Mouse (Mus musculus) cerebellum, postnatal 25 days (tissue): ENCODE data around the gene Kctd21.
A peak's percentile ranks its signal among the peaks of the same experiment; 100 is the strongest.

Experiments used
- DNase-seq, 2 experiments: peaks; one replicate each; pipeline ENCODE4 v3.0.0; 2021; ENCODE audit warnings: mixed read lengths in 2 of 2

Kctd21 gene

DNA sequence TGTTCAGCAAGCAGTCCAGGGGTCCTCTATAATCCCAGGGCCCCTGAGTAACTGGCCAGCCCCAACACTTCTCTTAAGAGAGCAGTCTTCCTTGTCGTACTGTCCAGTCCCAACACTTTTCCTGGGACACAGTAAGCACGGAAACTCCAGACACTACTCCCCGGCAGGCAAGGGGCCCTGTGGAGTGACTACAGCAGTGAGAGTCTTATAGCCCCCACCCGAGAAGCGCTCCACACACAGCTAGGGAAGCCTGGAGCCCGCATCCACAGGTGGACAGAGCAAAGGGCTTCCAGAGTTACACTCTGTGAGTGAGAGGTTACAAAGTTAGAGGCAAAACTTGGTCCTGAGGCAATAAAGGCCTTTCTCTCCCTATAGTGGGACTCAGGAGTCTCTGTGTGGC, 17.3 kb downstream of the Kctd21 start:
- DNase-seq, result no peak

DNA sequence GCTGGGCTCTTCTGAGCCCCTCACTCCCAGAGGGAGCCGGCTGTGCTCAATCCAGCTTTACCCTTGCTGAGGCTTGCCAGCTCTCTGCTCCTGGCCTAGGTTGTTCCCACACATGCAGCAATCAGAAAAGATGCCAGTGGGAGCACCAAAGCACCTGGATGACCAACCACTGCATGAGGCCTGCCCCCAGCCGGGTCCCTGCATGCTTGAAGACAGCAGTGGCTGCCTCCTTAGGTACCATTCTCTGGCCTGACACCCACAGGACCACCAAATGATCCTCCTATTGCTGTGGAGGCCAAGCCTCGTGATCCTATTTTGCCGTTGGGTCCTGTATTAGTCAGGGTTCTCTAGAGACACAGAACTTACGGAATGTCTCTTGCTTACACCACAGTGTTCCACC, 18.8 kb downstream of the Kctd21 start:
- DNase-seq, result no peak

GRCm38 (mm10) chr7:97351792-97352513, 19.8 kb downstream of the Kctd21 start:
- peak in 1 of 2 experiments; percentile 24 for DNase-seq

GRCm38 (mm10) chr7:97353356-97353755, 21.2 kb downstream of the Kctd21 start:
- DNase-seq, result no peak

DNA sequence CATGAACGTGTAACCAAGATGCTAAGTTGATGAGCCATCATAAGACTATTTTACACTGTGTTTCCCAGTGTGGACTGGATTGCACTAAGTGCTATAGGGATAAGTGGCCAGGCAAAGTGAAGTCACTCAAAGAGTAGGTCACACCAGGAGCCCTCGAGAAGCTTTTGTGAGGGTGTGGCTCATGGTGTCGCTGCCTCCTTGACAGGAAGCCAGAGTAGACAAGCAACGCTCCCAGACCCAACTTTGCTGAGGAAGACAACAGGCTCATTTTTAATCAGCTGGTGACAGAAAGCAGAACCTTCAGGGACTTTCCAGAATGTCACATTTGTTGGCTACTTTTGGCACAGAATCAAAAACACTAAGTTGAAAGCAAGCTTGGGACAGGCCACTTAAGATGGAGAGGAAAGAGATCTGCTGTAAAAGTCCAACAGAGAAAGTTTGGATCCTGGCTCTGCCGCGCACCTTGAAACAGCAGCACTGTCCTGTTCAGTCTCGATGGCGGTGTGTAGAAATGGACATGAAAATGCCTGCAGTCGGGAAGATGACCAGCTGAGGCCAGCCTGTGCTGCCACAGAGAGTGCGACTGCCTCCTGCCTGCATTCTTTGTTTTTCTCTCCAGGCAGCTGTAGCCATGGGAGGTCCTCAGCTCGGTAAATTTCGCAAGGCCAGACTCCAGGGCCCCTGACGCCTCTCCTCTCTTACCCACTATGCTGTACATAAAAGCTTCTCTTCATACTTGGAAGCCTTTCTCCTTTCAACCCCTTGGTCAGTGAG, 23.1 kb downstream of the Kctd21 start:
- DNase-seq, result no peak

- DNase-seq, result no peak
Observed at GRCm38 (mm10) chr7:97356253-97356652, 24.1 kb downstream of the Kctd21 start.

DNA sequence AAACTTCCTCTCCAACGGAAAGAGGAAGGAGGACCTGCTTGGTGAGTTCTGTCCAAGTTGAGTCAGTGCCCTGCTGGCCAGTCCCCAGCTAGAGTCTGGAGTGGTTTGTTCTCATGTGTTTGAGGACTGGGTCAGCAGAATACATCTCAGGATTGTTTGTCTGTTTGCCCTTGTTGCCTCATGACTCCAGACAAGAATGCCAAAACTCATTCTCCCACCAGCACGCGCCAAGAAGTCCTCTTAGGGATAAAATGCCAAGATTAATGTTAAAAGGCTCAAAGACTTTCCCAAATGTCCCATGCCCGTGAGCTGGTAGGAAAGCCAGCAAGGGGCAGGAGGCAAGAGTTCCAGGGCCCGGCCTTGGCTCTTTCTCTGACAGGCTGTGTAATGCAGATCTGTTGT, 24.7 kb downstream of the Kctd21 start:
- DNase-seq, result no peak

DNA sequence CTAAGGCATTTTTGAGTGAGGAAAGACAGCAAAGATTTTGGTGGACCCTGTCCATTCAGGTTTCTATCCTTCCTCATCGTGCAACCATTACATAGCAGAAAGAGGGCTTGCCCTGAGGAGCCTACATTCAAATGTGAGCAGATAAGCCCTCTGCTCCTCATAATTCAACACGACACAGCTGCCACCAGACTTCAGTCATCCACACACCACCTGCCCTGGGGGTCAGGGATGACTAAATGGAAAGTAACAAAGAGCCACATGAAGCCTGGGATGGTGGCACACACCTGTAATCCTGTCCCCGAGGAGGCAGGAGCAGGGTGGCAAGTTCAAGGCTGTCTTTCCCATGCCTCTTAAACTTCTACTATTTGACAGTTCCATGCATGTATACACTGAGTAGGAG, 25.7 kb downstream of the Kctd21 start:
- no peak for DNase-seq

DNA sequence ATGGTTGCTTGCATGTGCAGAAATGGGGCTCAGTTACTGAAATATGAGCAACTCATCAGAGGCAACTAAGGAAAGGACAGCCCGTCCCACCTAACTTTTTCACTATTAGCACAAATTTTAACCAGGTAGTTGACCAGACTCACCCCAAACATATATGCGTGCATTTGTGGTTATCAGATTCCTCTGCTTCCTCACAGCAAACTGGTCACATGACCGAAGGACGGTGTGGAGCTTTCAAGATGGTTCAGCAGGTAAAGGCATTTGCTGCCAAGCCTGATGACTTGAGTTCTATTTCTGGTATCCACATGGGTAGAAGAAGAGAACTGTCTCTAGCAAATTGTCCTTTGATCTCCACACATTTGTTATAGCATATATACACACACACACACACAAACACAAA, 26.2 kb downstream of the Kctd21 start:
- no peak for DNase-seq

DNA sequence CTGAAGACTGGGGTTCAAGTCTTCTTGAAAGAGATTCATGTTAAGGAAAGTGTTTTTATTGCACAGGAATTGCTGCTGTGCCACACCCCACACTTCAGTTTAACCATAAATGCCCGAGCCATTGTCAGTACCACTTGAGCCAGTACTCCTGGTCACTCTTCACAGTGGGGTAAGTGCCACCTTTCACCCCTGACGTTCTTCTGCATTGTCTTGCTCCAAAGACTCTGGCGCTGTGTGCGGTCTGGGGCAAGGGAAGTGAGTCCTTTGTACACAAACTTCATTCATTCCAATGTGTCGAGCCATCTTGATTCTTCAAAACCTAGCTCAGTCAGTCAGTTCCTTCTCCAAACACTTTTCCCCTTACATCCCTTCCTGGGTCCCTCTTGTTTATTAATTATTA, 28.0 kb downstream of the Kctd21 start:
- DNase-seq, result no peak

DNA sequence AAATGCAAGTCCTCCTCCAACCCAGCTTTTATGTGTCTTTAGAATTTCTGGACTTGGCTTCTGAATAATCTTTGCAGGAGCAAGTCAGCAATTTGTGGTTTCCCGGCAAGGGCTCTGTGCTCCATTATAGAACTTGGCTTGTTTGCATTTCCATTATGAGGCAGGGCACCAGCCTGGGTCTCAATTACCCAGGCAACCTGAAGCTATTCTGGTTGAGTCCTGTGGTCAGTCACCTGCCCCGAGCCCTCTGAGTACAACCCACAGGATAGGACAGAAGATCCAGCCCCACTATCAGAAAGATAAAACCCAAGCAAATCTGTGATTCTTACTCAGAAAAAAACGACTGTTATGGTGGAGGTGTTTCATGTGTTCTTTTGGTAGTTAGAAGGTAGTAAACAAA, 28.8 kb downstream of the Kctd21 start:
- DNase-seq, result no peak

GRCm38 (mm10) chr7:97361467-97361866, 29.3 kb downstream of the Kctd21 start:
- peak in 1 of 2 experiments; percentile 48 for DNase-seq

DNA sequence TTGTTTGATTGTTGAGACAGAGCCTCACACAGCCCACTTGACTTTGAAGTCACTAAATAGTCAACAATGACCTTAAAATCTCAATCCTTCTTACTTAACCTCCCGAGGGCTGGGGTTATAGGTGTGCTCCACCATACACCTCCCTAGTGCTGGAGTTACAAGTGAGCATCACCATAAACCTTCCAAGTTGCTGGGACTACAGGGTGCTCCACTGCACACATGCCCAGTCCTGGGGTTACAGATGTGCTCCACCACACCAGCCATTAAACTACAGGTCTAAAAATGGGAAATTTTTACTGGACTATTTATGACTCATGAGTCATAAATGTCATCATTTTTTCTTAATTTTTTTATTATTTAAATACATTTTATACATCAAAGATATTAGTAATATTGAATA, 33.8 kb downstream of the Kctd21 start:
- DNase-seq, result no peak

DNA sequence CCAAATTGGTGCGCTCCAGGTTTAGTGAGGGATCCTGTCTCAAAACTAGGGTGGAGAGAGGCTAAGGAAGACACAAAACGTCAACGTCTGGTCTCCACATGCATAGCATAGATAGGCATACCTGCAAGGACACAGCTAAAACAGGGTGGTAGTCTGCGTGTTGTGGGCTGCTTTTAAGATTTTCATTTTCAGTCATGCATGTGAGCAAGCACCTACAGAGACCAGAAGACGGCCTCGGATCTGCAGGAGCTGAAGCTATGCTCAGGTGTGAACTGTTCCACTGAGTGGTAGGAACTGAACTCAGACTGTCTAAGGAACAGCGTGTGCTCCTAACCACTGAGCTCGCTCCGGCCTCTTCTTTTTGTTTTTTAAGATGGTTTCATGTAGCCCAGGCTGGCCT, 43.0 kb downstream of the Kctd21 start:
- no peak for DNase-seq

GRCm38 (mm10) chr7:97375906-97376305, 43.8 kb downstream of the Kctd21 start:
- DNase-seq, result no peak

- no peak for DNase-seq
Observed at GRCm38 (mm10) chr7:97379304-97379703, 47.2 kb downstream of the Kctd21 start.

- DNase-seq, result no peak
Observed at GRCm38 (mm10) chr7:97380500-97381123, 48.5 kb downstream of the Kctd21 start.

DNA sequence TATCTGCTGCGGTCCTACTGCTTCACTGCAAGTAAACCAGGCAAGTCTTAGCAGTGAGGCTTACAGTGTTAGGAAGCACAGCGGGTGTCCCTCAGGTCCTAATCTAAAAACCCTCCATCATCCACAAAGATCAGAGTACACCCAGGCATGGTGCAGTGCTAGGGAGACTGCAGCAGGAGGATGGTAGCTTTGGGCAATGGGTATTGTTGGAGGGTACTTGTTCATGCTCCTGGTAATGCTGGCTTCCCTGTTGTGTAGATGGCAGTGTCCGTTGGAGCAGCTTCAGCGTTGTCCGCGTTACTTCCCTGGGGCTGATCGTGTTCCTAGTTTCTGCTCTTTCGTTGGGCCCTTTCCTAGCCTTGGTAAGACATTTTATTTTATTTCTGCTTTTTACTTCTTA, 50.5 kb downstream of the Kctd21 start:
- DNase-seq, result no peak

GRCm38 (mm10) chr7:97383496-97384132, 51.5 kb downstream of the Kctd21 start:
- no peak for DNase-seq

- peak in 1 of 2 experiments; percentile 19 for DNase-seq
Observed at GRCm38 (mm10) chr7:97386106-97386805, 54.1 kb downstream of the Kctd21 start.

DNA sequence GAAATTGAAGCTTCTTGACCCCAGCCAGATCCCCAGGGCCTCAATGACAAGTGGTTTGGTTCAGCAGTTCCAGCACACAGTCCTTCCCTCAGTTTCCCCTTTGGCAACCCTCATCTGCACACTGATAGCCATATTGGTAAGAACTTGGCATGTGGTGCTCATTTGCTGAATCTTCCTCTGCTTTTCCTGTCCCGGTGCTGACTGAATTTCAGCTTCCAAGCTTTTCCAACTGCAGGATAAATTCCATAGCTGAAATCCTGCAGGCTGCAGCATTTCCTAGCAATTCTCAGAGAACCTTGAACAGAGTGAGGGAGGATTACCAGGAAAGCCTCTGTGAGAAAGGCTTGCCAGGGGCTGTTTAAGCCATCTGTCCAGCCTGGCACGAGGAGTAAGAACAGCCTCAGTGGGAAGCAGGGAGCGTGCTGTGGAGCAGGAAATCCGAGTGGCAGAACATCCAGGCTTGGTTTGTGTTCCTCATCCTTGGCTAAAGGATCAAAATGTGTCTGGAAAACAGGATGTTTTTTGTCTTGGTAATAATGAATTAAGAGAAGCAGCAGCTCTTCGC, 54.8 kb downstream of the Kctd21 start:
- peak; percentile 94 to 95 for DNase-seq

DNA sequence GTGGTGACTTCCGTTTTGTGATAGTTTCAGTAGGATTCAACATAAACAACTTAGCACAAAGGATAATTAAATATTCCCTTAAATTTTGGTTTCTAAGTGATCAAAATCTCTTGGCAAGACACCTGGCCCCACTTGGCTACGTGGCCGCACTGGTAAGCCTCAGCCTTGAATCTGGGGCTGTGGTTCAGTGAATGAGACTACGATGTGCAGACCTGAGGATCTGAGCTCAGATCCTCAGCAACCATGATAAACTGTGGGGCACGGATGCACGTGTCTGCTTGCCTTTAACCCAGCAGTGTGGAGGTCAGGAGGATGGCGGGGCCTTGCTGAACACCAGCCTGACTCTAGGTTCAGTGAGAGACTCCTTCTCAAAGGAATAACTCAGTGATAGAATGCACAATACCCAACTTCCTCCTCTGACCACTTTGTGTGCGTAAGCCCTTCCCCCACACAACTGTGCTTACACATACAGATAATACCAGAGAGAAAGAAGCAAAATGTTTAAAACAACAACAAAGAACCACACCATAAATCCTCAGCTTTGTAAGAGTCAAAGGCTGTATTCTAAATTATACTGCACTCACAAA, 55.5 kb downstream of the Kctd21 start:
- DNase-seq, result peak in 1 of 2 experiments; percentile 57
